Mouse (Mus musculus) MEL (cell line): ENCODE results near the gene Tjp2. TPM values are rescaled to one million over a fixed set of nuclear protein-coding genes. Genes with fewer than 3 reads are reported as not detected.

ENCODE experiments used
- DNase-seq: peaks from one replicate; pipeline ENCODE4 v3.0.0; 2011; ENCODE audit warnings: low read depth, low spot score
- H3K27ac ChIP-seq: 2 replicates; pipeline ENCODE4 v1.5.1; 2012; ENCODE audit warnings: low read depth, mild to moderate bottlenecking, control low read depth, low read length, moderate library complexity; ENCODE audit not compliant: control insufficient read depth
- H3K27me3 ChIP-seq, 2 experiments: fragments of 150-350 bp in 1 of 2; sonication (generic) in 1 of 2; 2 replicates each; pipeline ENCODE4 v1.6.1; 2012; ENCODE audit warnings: low read length in 2 of 2, mild to moderate bottlenecking in 2 of 2, improper control_type of control experiment in 1 of 2, moderate library complexity in 1 of 2; ENCODE audit not compliant: insufficient read depth in 2 of 2, control insufficient read depth in 1 of 2
- H3K36me3 ChIP-seq, 2 experiments: 2 replicates each; pipeline ENCODE4 v1.6.1; 2012 to 2014; ENCODE audit warnings: low read length in 2 of 2, improper control_type of control experiment in 1 of 2, inconsistent platforms in 1 of 2, mild to moderate bottlenecking in 1 of 2; ENCODE audit not compliant: insufficient read depth in 2 of 2, control insufficient read depth in 1 of 2
- H3K4me1 ChIP-seq, 2 experiments: fragments of 150-350 bp in 1 of 2; sonication (generic) in 1 of 2; 2 replicates each; pipeline ENCODE4 v1.6.1; 2012; ENCODE audit warnings: low read length in 2 of 2, improper control_type of control experiment in 1 of 2, mild to moderate bottlenecking in 1 of 2; ENCODE audit not compliant: insufficient read depth in 2 of 2, control insufficient read depth in 1 of 2
- H3K4me3 ChIP-seq, 2 experiments: fragments of 150-350 bp in 1 of 2; sonication (generic) in 1 of 2; 2 replicates each; pipeline ENCODE4 v1.5.1; 2012; ENCODE audit warnings: low read depth in 2 of 2, low read length in 2 of 2, mild to moderate bottlenecking in 2 of 2, moderate library complexity in 2 of 2, control low read depth in 1 of 2, improper control_type of control experiment in 1 of 2; ENCODE audit not compliant: control insufficient read depth in 1 of 2, insufficient read depth in 1 of 2
- H3K79me2 ChIP-seq: 2 replicates; pipeline ENCODE4 v1.6.1; 2012; ENCODE audit warnings: mild to moderate bottlenecking, low read length, moderate library complexity; ENCODE audit not compliant: control insufficient read depth, poor library complexity, insufficient read depth
- H3K9ac ChIP-seq: 2 replicates; pipeline ENCODE4 v1.6.1; 2012; ENCODE audit warnings: low read depth, mild to moderate bottlenecking, control low read depth, low read length, moderate library complexity; ENCODE audit not compliant: control insufficient read depth, poor library complexity, severe bottlenecking
- H3K9me3 ChIP-seq: fragments of 150-350 bp; sonication (generic); replicated peaks from 2 replicates; pipeline ENCODE4 v1.6.1; 2012; ENCODE audit warnings: mild to moderate bottlenecking, low read length, improper control_type of control experiment, moderate library complexity; ENCODE audit not compliant: insufficient read depth
- CTCF ChIP-seq, 3 experiments: IDR thresholded peaks in 2 of 3; conservative IDR thresholded peaks in 1 of 3; 2 replicates each; pipeline ENCODE4 v1.5.1; 2011 to 2012; ENCODE audit warnings: low read length in 3 of 3, low read depth in 2 of 3, mild to moderate bottlenecking in 2 of 3, improper control_type of control experiment in 1 of 3, inconsistent platforms in 1 of 3, mixed read lengths in 1 of 3, moderate library complexity in 1 of 3; ENCODE audit not compliant: control insufficient read depth in 1 of 3, insufficient read depth in 1 of 3, poor library complexity in 1 of 3, severe bottlenecking in 1 of 3
- E2F4 ChIP-seq: IDR thresholded peaks from 2 replicates; pipeline ENCODE4 v1.6.1; 2011; ENCODE audit warnings: low read depth, low read length, improper control_type of control experiment, borderline replicate concordance
- ELF1 ChIP-seq: IDR thresholded peaks from 2 replicates; pipeline ENCODE4 v1.6.1; 2014; ENCODE audit warnings: low read depth, mild to moderate bottlenecking, inconsistent platforms, low read length, improper control_type of control experiment, moderate library complexity
- EP300 ChIP-seq, 2 experiments: IDR thresholded peaks; 2 replicates each; pipeline ENCODE4 v1.6.1; 2011; ENCODE audit warnings: improper control_type of control experiment in 2 of 2, low read length in 2 of 2, low read depth in 1 of 2, mild to moderate bottlenecking in 1 of 2
- ETS1 ChIP-seq: IDR thresholded peaks from 2 replicates; pipeline ENCODE4 v1.6.1; 2012; ENCODE audit warnings: low read depth, mild to moderate bottlenecking, inconsistent platforms, low read length, improper control_type of control experiment, moderate library complexity
- GABPA ChIP-seq: IDR thresholded peaks from 2 replicates; pipeline ENCODE4 v1.6.1; 2012; ENCODE audit warnings: low read depth, mild to moderate bottlenecking, inconsistent platforms, low read length, improper control_type of control experiment, moderate library complexity
- GATA1 ChIP-seq: IDR thresholded peaks from 2 replicates; pipeline ENCODE4 v1.6.1; 2011; ENCODE audit warnings: low read depth, low read length, improper control_type of control experiment
- KAT2A ChIP-seq: conservative IDR thresholded peaks from 2 replicates; pipeline ENCODE4 v1.6.1; 2012; ENCODE audit warnings: low read depth, low read length, improper control_type of control experiment, inconsistent platforms
- MAFK ChIP-seq: IDR thresholded peaks from 2 replicates; pipeline ENCODE4 v1.6.1; 2011; ENCODE audit warnings: low read depth, mild to moderate bottlenecking, low read length, improper control_type of control experiment, borderline replicate concordance
- MAX ChIP-seq: IDR thresholded peaks from 2 replicates; pipeline ENCODE4 v1.6.1; 2011; ENCODE audit warnings: low read length, improper control_type of control experiment
- MEF2A ChIP-seq: IDR thresholded peaks from 2 replicates; pipeline ENCODE4 v1.6.1; 2014; ENCODE audit warnings: low read depth, mild to moderate bottlenecking, inconsistent platforms, low read length, improper control_type of control experiment; ENCODE audit not compliant: poor library complexity, insufficient replicate concordance, severe bottlenecking; ENCODE audit errors: extremely low read depth
- MYB ChIP-seq: IDR thresholded peaks from 2 replicates; pipeline ENCODE4 v1.6.1; 2011; ENCODE audit warnings: mild to moderate bottlenecking, low read depth, low read length, improper control_type of control experiment
- MYC ChIP-seq: IDR thresholded peaks from 2 replicates; pipeline ENCODE4 v1.6.1; 2011; ENCODE audit warnings: low read depth, mild to moderate bottlenecking, low read length, improper control_type of control experiment, moderate library complexity
- NELFE ChIP-seq: IDR thresholded peaks from 2 replicates; pipeline ENCODE4 v1.6.1; 2011; ENCODE audit warnings: low read depth, low read length, improper control_type of control experiment
- POLR2A ChIP-seq, 2 experiments: IDR thresholded peaks; 2 replicates each; pipeline ENCODE4 v1.6.1; 2011 to 2012; ENCODE audit warnings: low read length in 2 of 2, mild to moderate bottlenecking in 2 of 2, control low read depth in 1 of 2, improper control_type of control experiment in 1 of 2, low read depth in 1 of 2, moderate library complexity in 1 of 2; ENCODE audit not compliant: control insufficient read depth in 1 of 2, insufficient read depth in 1 of 2, poor library complexity in 1 of 2
- POLR2AphosphoS5 ChIP-seq: IDR thresholded peaks from 2 replicates; pipeline ENCODE4 v1.6.1; 2012; ENCODE audit warnings: low read depth, borderline replicate concordance, mild to moderate bottlenecking, inconsistent platforms, low read length, moderate library complexity, mixed read lengths
- RAD21 ChIP-seq: IDR thresholded peaks from 2 replicates; pipeline ENCODE4 v1.6.1; 2011; ENCODE audit warnings: mild to moderate bottlenecking, low read depth, low read length, improper control_type of control experiment
- RCOR1 ChIP-seq: IDR thresholded peaks from 2 replicates; pipeline ENCODE4 v1.6.1; 2012; ENCODE audit warnings: low read depth, mild to moderate bottlenecking, inconsistent platforms, low read length, improper control_type of control experiment
- SIN3A ChIP-seq: IDR thresholded peaks from 2 replicates; pipeline ENCODE4 v1.6.1; 2012; ENCODE audit warnings: low read length, improper control_type of control experiment, inconsistent platforms
- SMC3 ChIP-seq: IDR thresholded peaks from 2 replicates; pipeline ENCODE4 v1.6.1; 2011; ENCODE audit warnings: low read depth, low read length, improper control_type of control experiment
- TAL1 ChIP-seq: IDR thresholded peaks from 2 replicates; pipeline ENCODE4 v1.6.1; 2012; ENCODE audit warnings: mild to moderate bottlenecking, inconsistent platforms, low read length, moderate library complexity, mixed read lengths
- TBP ChIP-seq: IDR thresholded peaks from 2 replicates; pipeline ENCODE4 v1.8.0; 2011; ENCODE audit warnings: low read depth, low read length, improper control_type of control experiment
- TCF12 ChIP-seq: IDR thresholded peaks from 2 replicates; pipeline ENCODE4 v1.6.1; 2014; ENCODE audit warnings: low read depth, mild to moderate bottlenecking, inconsistent platforms, low read length, improper control_type of control experiment, moderate library complexity
- UBTF ChIP-seq: IDR thresholded peaks from 2 replicates; pipeline ENCODE4 v1.6.1; 2012; ENCODE audit warnings: low read depth, mild to moderate bottlenecking, inconsistent platforms, low read length, improper control_type of control experiment, moderate library complexity, borderline replicate concordance; ENCODE audit not compliant: insufficient read depth
- USF1 ChIP-seq: IDR thresholded peaks from 2 replicates; pipeline ENCODE4 v1.6.1; 2014; ENCODE audit warnings: low read depth, mild to moderate bottlenecking, inconsistent platforms, low read length, improper control_type of control experiment, moderate library complexity
- ZNF384 ChIP-seq: IDR thresholded peaks from 2 replicates; pipeline ENCODE4 v1.6.1; 2012; ENCODE audit warnings: low read depth, mild to moderate bottlenecking, inconsistent platforms, low read length, improper control_type of control experiment
- polyA plus RNA-seq, 2 experiments: library from polyadenylated mRNA; stranded (reverse) in 1 of 2; unstranded in 1 of 2; fragments of >175 nt in 1 of 2; fragments of >200 nt in 1 of 2; gene quantifications; 2 replicates each; pipeline versions ENCODE4 v1.2.1 to v1.2.4; 2012; ENCODE audit warnings: low replicate concordance in 2 of 2, low read depth in 1 of 2; ENCODE audit not compliant: insufficient read length in 2 of 2, insufficient read depth in 1 of 2, missing spikeins in 1 of 2
- total RNA-seq: library from RNA; depleted of rRNA; stranded (reverse); fragments of 300-350 nt; gene quantifications from 2 replicates; pipeline ENCODE4 v1.2.3, GENCODE M21; 2012

The Tjp2 gene
- total and polyA plus RNA-seq, 3 experiments, result 3.0 to 8.3 TPM; not detected in 1

- no peaks in the 10 kb centered on the region for H3K36me3 ChIP-seq
- no peak overlapping the region for H3K27ac ChIP-seq
- no peak overlapping the region for H3K4me3 ChIP-seq
- TF ChIP-seq USF1 (no peak), E2F4 (no peak), SIN3A (no peak), MYC (no peak), RCOR1 (no peak), RAD21 (no peak), NELFE (no peak), TCF12 (no peak), MAX (no peak), SMC3 (no peak), GABPA (no peak), ZNF384 (no peak), POLR2AphosphoS5 (no peak), ELF1 (no peak), EP300 (IDR thresholded peaks at IDR 0.05; ENCODE audit: low read depth in 1 of 2, low read length in 2 of 2) (no peak), TAL1 (no peak), KAT2A (no peak), MAFK (no peak), GATA1 (no peak), POLR2A (IDR thresholded peaks at IDR 0.05; ENCODE audit: control insufficient read depth in 1 of 2, insufficient read depth in 1 of 2, low read depth in 1 of 2, low read length in 2 of 2, poor library complexity in 1 of 2) (no peak)
- no peak overlapping the region for H3K9ac ChIP-seq
- peaks cover 0 to 4% of the 10 kb centered on the region in 2 experiments; a peak in 2 of 4 replicates for H3K27me3 ChIP-seq
- H3K9me3 ChIP-seq, result no peaks in the 10 kb centered on the region
- H3K79me2 ChIP-seq, result no peaks in the 10 kb centered on the region
- no peak for DNase-seq
- no peaks in the 10 kb centered on the region for H3K4me1 ChIP-seq
Measured at GRCm38 (mm10) chr19:24212552-24213249, 12.1 kb downstream of the Tjp2 start.

GRCm38 (mm10) chr19:24211168-24211567, 13.7 kb downstream of the Tjp2 start:
- Histone ChIP-seq H3K27me3 (peaks cover 0 to 4% of the 10 kb centered on the region in 2 experiments; a peak in 2 of 4 replicates), H3K36me3 (no peaks in the 10 kb centered on the region), H3K9ac (no peak overlapping the region), H3K4me3 (no peak overlapping the region), H3K27ac (no peak overlapping the region), H3K9me3 (no peaks in the 10 kb centered on the region), H3K4me1 (no peaks in the 10 kb centered on the region), H3K79me2 (no peaks in the 10 kb centered on the region)
- TF ChIP-seq MEF2A (no peak), RAD21 (no peak), KAT2A (no peak), UBTF (no peak), GABPA (no peak), ZNF384 (no peak), GATA1 (no peak), POLR2AphosphoS5 (no peak), TBP (no peak), CTCF (IDR thresholded peaks at IDR 0.05 in 2 of 3, conservative IDR thresholded peaks at IDR 0.05 in 1 of 3; ENCODE audit: control insufficient read depth in 1 of 3, insufficient read depth in 1 of 3, low read depth in 2 of 3, low read length in 3 of 3, poor library complexity in 1 of 3, severe bottlenecking in 1 of 3) (no peak), ETS1 (no peak), ELF1 (no peak), MYB (no peak), TCF12 (no peak)
- no peak for DNase-seq
